Mouse (Mus musculus): ENCODE data around the gene Atm. TPM values are rescaled to one million over a fixed set of nuclear protein-coding genes. Genes with fewer than 3 reads are reported as not detected.
A peak's percentile ranks its signal among the peaks of the same experiment; 100 is the strongest.

Atm gene
- 17.1 and 17.7 TPM in 2 replicates for polyA plus RNA-seq (2014; fragmentation: Nextera tagmentation; extraction: Ambion mirVana)

GRCm38 (mm10) chr9:53536558-53537320 lies at the start of gene Atm, which contains the start of gene Npat:
TSS of gene Atm (minus strand) at chr9:53536740.
TSS of gene Npat (plus strand) at chr9:53537047.
- Histone ChIP-seq H3K27ac (replicated peaks; ENCODE audit: low read depth, low read length) (peak within 1 kb of the TSS; percentile 84), H3K9ac (ENCODE audit: low read length) (peak within 1 kb of the TSS; percentile 86), H3K4me3 (ENCODE audit: low read depth, low read length) (peak within 1 kb of the TSS; percentile 95), H3K36me3 (ENCODE audit: control insufficient read depth, insufficient read depth, low read length) (no peaks in the 10 kb centered on the region), H3K4me1 (ENCODE audit: control insufficient read depth, insufficient read depth, low read length) (0 out of 2 replicates have a peak, but pooled peaks cover 2% of the 10 kb centered on the region), H3K9me3 (ENCODE audit: control insufficient read depth, low read length) (no peaks in the 10 kb centered on the region), H3K4me2 (ENCODE audit: low read depth, severe bottlenecking) (peak within 1 kb of the TSS; percentile 80), H3K27me3 (ENCODE audit: control insufficient read depth, insufficient read depth, low read length) (no peaks in the 10 kb centered on the region)
- ATAC-seq (ENCODE audit: insufficient number of reproducible peaks, low FRiP score, low TSS enrichment, low read depth) (peak; percentile 99), DNase-seq (ENCODE audit: low spot score) (peak; percentile 99)
- under 1% methylated on average over 69 of the region's 69 CpGs for WGBS

GRCm38 (mm10) chr9:53581870-53582269 lies 45.3 kb upstream of the Atm start:
- ATAC-seq (ENCODE audit: insufficient number of reproducible peaks, low FRiP score, low TSS enrichment, low read depth) (no peak), DNase-seq (ENCODE audit: low spot score) (no peak)
- H3K9me3 ChIP-seq (ENCODE audit: control insufficient read depth, low read length): no peaks in the 10 kb centered on the region
- H3K4me2 ChIP-seq (ENCODE audit: low read depth, severe bottlenecking): no peak overlapping the region
- H3K9ac ChIP-seq (ENCODE audit: low read length): no peak overlapping the region
- peaks cover 5% of the 10 kb centered on the region; the same call in 1 of the 2 replicates for H3K36me3 ChIP-seq (ENCODE audit: control insufficient read depth, insufficient read depth, low read length)
- no peaks in the 10 kb centered on the region for H3K4me1 ChIP-seq (ENCODE audit: control insufficient read depth, insufficient read depth, low read length)
- no peak overlapping the region for H3K27ac ChIP-seq (replicated peaks; ENCODE audit: low read depth, low read length)
- H3K27me3 ChIP-seq (ENCODE audit: control insufficient read depth, insufficient read depth, low read length): no peaks in the 10 kb centered on the region
- WGBS: 88% methylated on average over 4 of the region's 4 CpGs
- no peak overlapping the region for H3K4me3 ChIP-seq (ENCODE audit: low read depth, low read length)

GRCm38 (mm10) chr9:53575721-53576120 lies 39.2 kb upstream of the Atm start:
- Histone ChIP-seq H3K36me3 (ENCODE audit: control insufficient read depth, insufficient read depth, low read length) (peaks cover 5% of the 10 kb centered on the region; the same call in 1 of the 2 replicates), H3K27ac (replicated peaks; ENCODE audit: low read depth, low read length) (no peak overlapping the region), H3K4me3 (ENCODE audit: low read depth, low read length) (no peak overlapping the region), H3K4me2 (ENCODE audit: low read depth, severe bottlenecking) (no peak overlapping the region), H3K9me3 (ENCODE audit: control insufficient read depth, low read length) (no peaks in the 10 kb centered on the region), H3K4me1 (ENCODE audit: control insufficient read depth, insufficient read depth, low read length) (no peaks in the 10 kb centered on the region), H3K27me3 (ENCODE audit: control insufficient read depth, insufficient read depth, low read length) (no peaks in the 10 kb centered on the region), H3K9ac (ENCODE audit: low read length) (no peak overlapping the region)
- WGBS: 94% methylated on average over 5 of the region's 5 CpGs
- DNase-seq (ENCODE audit: low spot score) (no peak), ATAC-seq (ENCODE audit: insufficient number of reproducible peaks, low FRiP score, low TSS enrichment, low read depth) (no peak)

- H3K4me3 ChIP-seq (ENCODE audit: low read depth, low read length): no peak overlapping the region
- H3K36me3 ChIP-seq (ENCODE audit: control insufficient read depth, insufficient read depth, low read length): peaks cover 10% of the 10 kb centered on the region; the same call in 1 of the 2 replicates
- no peak overlapping the region for H3K4me2 ChIP-seq (ENCODE audit: low read depth, severe bottlenecking)
- no peaks in the 10 kb centered on the region for H3K27me3 ChIP-seq (ENCODE audit: control insufficient read depth, insufficient read depth, low read length)
- H3K27ac ChIP-seq (replicated peaks; ENCODE audit: low read depth, low read length): no peak overlapping the region
- 94% methylated on average over 7 of the region's 7 CpGs for WGBS
- H3K9me3 ChIP-seq (ENCODE audit: control insufficient read depth, low read length): no peaks in the 10 kb centered on the region
- ATAC-seq (ENCODE audit: insufficient number of reproducible peaks, low FRiP score, low TSS enrichment, low read depth) (no peak), DNase-seq (ENCODE audit: low spot score) (no peak)
- H3K9ac ChIP-seq (ENCODE audit: low read length): no peak overlapping the region
- H3K4me1 ChIP-seq (ENCODE audit: control insufficient read depth, insufficient read depth, low read length): no peaks in the 10 kb centered on the region
Observed at GRCm38 (mm10) chr9:53572516-53573307, 36.2 kb upstream of the Atm start.

GRCm38 (mm10) chr9:53570662-53571061 lies 34.1 kb upstream of the Atm start:
- H3K4me2 ChIP-seq (ENCODE audit: low read depth, severe bottlenecking): no peak overlapping the region
- WGBS: 61% methylated on average over 6 of the region's 6 CpGs
- no peak overlapping the region for H3K9ac ChIP-seq (ENCODE audit: low read length)
- DNase-seq (ENCODE audit: low spot score): no peak
- no peaks in the 10 kb centered on the region for H3K27me3 ChIP-seq (ENCODE audit: control insufficient read depth, insufficient read depth, low read length)
- no peaks in the 10 kb centered on the region for H3K4me1 ChIP-seq (ENCODE audit: control insufficient read depth, insufficient read depth, low read length)
- no peak for ATAC-seq (ENCODE audit: insufficient number of reproducible peaks, low FRiP score, low TSS enrichment, low read depth)
- H3K27ac ChIP-seq (replicated peaks; ENCODE audit: low read depth, low read length): no peak overlapping the region
- H3K36me3 ChIP-seq (ENCODE audit: control insufficient read depth, insufficient read depth, low read length): peaks cover 12% of the 10 kb centered on the region; the same call in 1 of the 2 replicates
- H3K4me3 ChIP-seq (ENCODE audit: low read depth, low read length): no peak overlapping the region
- no peaks in the 10 kb centered on the region for H3K9me3 ChIP-seq (ENCODE audit: control insufficient read depth, low read length)

- Histone ChIP-seq H3K27ac (replicated peaks; ENCODE audit: low read depth, low read length) (peak overlapping the region; percentile 84), H3K4me1 (ENCODE audit: control insufficient read depth, insufficient read depth, low read length) (0 out of 2 replicates have a peak, but pooled peaks cover 2% of the 10 kb centered on the region), H3K27me3 (ENCODE audit: control insufficient read depth, insufficient read depth, low read length) (no peaks in the 10 kb centered on the region), H3K36me3 (ENCODE audit: control insufficient read depth, insufficient read depth, low read length) (no peaks in the 10 kb centered on the region), H3K9me3 (ENCODE audit: control insufficient read depth, low read length) (no peaks in the 10 kb centered on the region), H3K4me3 (ENCODE audit: low read depth, low read length) (peak overlapping the region; percentile 95), H3K9ac (ENCODE audit: low read length) (peak overlapping the region; percentile 86), H3K4me2 (ENCODE audit: low read depth, severe bottlenecking) (peak overlapping the region; percentile 54)
- DNase-seq (ENCODE audit: low spot score): no peak
- no peak for ATAC-seq (ENCODE audit: insufficient number of reproducible peaks, low FRiP score, low TSS enrichment, low read depth)
- under 1% methylated on average over 30 of the region's 34 CpGs for WGBS
Observed at GRCm38 (mm10) chr9:53537336-53537965, 911 bp upstream of the Atm start.

GRCm38 (mm10) chr9:53535416-53536320 lies 872 bp downstream of the Atm start:
- no peaks in the 10 kb centered on the region for H3K36me3 ChIP-seq (ENCODE audit: control insufficient read depth, insufficient read depth, low read length)
- H3K4me2 ChIP-seq (ENCODE audit: low read depth, severe bottlenecking): peak overlapping the region; percentile 80
- H3K9me3 ChIP-seq (ENCODE audit: control insufficient read depth, low read length): no peaks in the 10 kb centered on the region
- peak; percentile 28 for DNase-seq (ENCODE audit: low spot score)
- peak overlapping the region; percentile 40 for H3K4me3 ChIP-seq (ENCODE audit: low read depth, low read length)
- no peak overlapping the region for H3K27ac ChIP-seq (replicated peaks; ENCODE audit: low read depth, low read length)
- peak overlapping the region; percentile 56 for H3K9ac ChIP-seq (ENCODE audit: low read length)
- no peak for ATAC-seq (ENCODE audit: insufficient number of reproducible peaks, low FRiP score, low TSS enrichment, low read depth)
- 19% methylated on average over 17 of the region's 17 CpGs for WGBS
- 0 out of 2 replicates have a peak, but pooled peaks cover 2% of the 10 kb centered on the region for H3K4me1 ChIP-seq (ENCODE audit: control insufficient read depth, insufficient read depth, low read length)
- H3K27me3 ChIP-seq (ENCODE audit: control insufficient read depth, insufficient read depth, low read length): no peaks in the 10 kb centered on the region
